Mouse (Mus musculus) stomach, postnatal 0 days (tissue): ENCODE results near the gene Nufip1. TPM values are rescaled to one million over a fixed set of nuclear protein-coding genes. Genes with fewer than 3 reads are reported as not detected.
"Not testable (repeated sequence)": the region's sequence is repeated elsewhere in the genome, so short reads cannot be mapped to it uniquely, and the experiment has no call there.

Experiments used
- ATAC-seq: fragments of 200-750 bp; cut with Nextera tagmentation; 2 replicates; pipeline ENCODE4 v1.8.0; 2017; ENCODE audit not compliant: low FRiP score, low TSS enrichment
- DNase-seq: peaks from one replicate; pipeline ENCODE4 v3.0.0-alpha.2; 2016; ENCODE audit warnings: low spot score
- H3K27ac ChIP-seq: fragments of 300-500 bp; sonication (generic); replicated peaks from 2 replicates; pipeline ENCODE4 v1.5.1; 2014; ENCODE audit warnings: mild to moderate bottlenecking, control low read depth
- H3K27me3 ChIP-seq: fragments of 300-500 bp; sonication (generic); 2 replicates; pipeline ENCODE4 v1.6.1; 2014; ENCODE audit warnings: low read length; ENCODE audit not compliant: control insufficient read depth, insufficient read depth
- H3K36me3 ChIP-seq: fragments of 300-500 bp; sonication (generic); 2 replicates; pipeline ENCODE4 v1.6.1; 2014; ENCODE audit warnings: low read length, mixed read lengths; ENCODE audit not compliant: control insufficient read depth, insufficient read depth
- H3K4me1 ChIP-seq: fragments of 300-500 bp; sonication (generic); replicated peaks from 2 replicates; pipeline ENCODE4 v1.6.1; 2014; ENCODE audit warnings: antibody characterized with exemption; ENCODE audit not compliant: control insufficient read depth, insufficient read depth
- H3K4me2 ChIP-seq: fragments of 300-500 bp; sonication (generic); replicated peaks from 2 replicates; pipeline ENCODE4 v1.6.1; 2014; ENCODE audit warnings: low read depth, mild to moderate bottlenecking, control low read depth, moderate library complexity
- H3K4me3 ChIP-seq: fragments of 300-500 bp; sonication (generic); 2 replicates; pipeline ENCODE4 v1.5.1; 2014; ENCODE audit warnings: low read depth, low read length, control low read depth
- H3K9ac ChIP-seq: fragments of 300-500 bp; sonication (generic); 2 replicates; pipeline ENCODE4 v1.6.1; 2014; ENCODE audit warnings: mild to moderate bottlenecking, low read length, control low read depth, mixed read lengths
- H3K9me3 ChIP-seq: fragments of 300-500 bp; sonication (generic); 2 replicates; pipeline ENCODE4 v1.6.1; 2016; ENCODE audit warnings: low read length; ENCODE audit not compliant: control insufficient read depth
- CTCF ChIP-seq: IDR thresholded peaks from 2 replicates; pipeline ENCODE4 v1.5.1; 2016; ENCODE audit warnings: antibody characterized with exemption, low read depth, mild to moderate bottlenecking, moderate library complexity
- EP300 ChIP-seq: optimal IDR thresholded peaks from 2 replicates; pipeline ENCODE3; 2016; ENCODE audit warnings: antibody characterized with exemption
- WGBS: fragments of 180-500 bp; shearing (Covaris S2); extraction: QIAGEN DNeasy Blood & Tissue Kit; methylation state at CpG from one replicate; pipeline ENCODE4 v1.1.7; 2014; 5-methylcytosine and 5-hydroxymethylcytosine counted together
- polyA plus RNA-seq: library from polyadenylated mRNA; unstranded; fragments of >200 nt; fragmentation: Nextera tagmentation; extraction: Ambion mirVana; gene quantifications from 2 replicates; pipeline ENCODE4 v1.2.1, GENCODE M21; 2015

Gene Nufip1
- polyA plus RNA-seq, 1 experiment from 2014 or later: 7.2 TPM

DNA sequence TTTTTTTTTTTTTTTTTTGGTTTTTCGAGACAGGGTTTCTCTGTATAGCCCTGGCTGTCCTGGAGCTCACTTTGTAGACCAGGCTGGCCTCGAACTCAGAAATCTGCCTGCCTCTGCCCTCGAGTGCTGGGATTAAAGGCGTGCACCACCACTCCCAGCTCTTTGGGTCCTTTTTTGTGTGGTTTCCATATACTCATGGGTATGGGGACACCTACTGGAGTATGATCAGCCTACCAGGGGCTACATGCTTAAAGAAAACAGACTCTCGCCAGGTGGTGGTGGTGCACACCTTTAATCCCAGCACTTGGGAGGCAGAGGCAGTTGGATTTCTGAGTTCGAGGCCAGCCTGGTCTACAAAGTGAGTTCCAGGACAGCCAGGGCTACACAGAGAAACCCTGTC, 49.9 kb downstream of the Nufip1 start:
- not testable (repeated sequence) for H3K9ac ChIP-seq, H3K9me3 ChIP-seq, H3K27me3 ChIP-seq, H3K36me3 ChIP-seq, H3K4me2 ChIP-seq, ATAC-seq, H3K4me3 ChIP-seq, H3K4me1 ChIP-seq, H3K27ac ChIP-seq, DNase-seq
- 91% methylated on average over 6 of the region's 6 CpGs for WGBS
- 0 out of 2 replicates have a peak, but pooled peaks have one; percentile 5 for TF ChIP-seq CTCF

DNA sequence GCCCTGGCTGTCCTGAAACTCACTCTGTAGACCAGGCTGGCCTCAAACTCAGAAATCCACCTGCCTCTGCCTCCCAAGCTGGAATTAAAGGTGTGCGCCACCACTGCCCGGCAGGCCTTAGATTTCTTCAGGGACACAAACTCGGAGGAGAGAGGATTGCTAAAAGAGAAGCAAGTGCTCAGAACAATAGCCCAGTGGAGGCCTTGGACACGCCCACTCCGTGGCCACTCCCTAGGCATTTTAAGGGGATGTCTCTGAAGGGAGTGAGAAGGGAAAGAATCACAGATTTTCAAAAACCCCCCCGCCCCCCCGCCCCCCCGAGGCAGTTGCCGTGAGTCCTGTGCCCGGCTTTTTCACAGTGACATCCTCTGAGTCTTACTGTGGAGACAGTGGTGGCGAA, 53.5 kb downstream of the Nufip1 start:
- no peaks in the 10 kb centered on the region for H3K9me3 ChIP-seq
- no peak overlapping the region for H3K9ac ChIP-seq
- 32% methylated on average over 11 of the region's 11 CpGs for WGBS
- H3K4me2 ChIP-seq: no peak overlapping the region
- no peak for TF ChIP-seq EP300
- no peak for TF ChIP-seq CTCF
- H3K4me1 ChIP-seq: no peaks in the 10 kb centered on the region
- H3K27ac ChIP-seq: no peak overlapping the region
- H3K4me3 ChIP-seq: no peak overlapping the region
- DNase-seq (no peak), ATAC-seq (no peak)
- H3K36me3 ChIP-seq: no peaks in the 10 kb centered on the region
- no peaks in the 10 kb centered on the region for H3K27me3 ChIP-seq

- Histone ChIP-seq H3K9me3 (no peaks in the 10 kb centered on the region), H3K4me3 (peak overlapping the region; percentile 12; the same call in 1 of the 2 replicates), H3K9ac (0 out of 2 replicates have a peak overlapping the region, but pooled peaks have one; percentile 2), H3K27me3 (no peaks in the 10 kb centered on the region), H3K4me2 (peak overlapping the region; percentile 39), H3K4me1 (no peaks in the 10 kb centered on the region), H3K27ac (peak overlapping the region; percentile 24; the same call in 1 of the 2 replicates), H3K36me3 (no peaks in the 10 kb centered on the region)
- TF ChIP-seq CTCF (peak; percentile 8; the same call in 1 of the 2 replicates), EP300 (no peak)
- peak; percentile 65 for DNase-seq
- peak; percentile 85 for ATAC-seq
- 18% methylated on average over 32 of the region's 32 CpGs for WGBS
Observed at GRCm38 (mm10) chr14:76164904-76165755, 54.4 kb downstream of the Nufip1 start.

- no peaks in the 10 kb centered on the region for H3K36me3 ChIP-seq
- no peak overlapping the region for H3K27ac ChIP-seq
- 57% methylated on average over 11 of the region's 11 CpGs for WGBS
- no peak overlapping the region for H3K9ac ChIP-seq
- no peak overlapping the region for H3K4me3 ChIP-seq
- H3K4me1 ChIP-seq: no peaks in the 10 kb centered on the region
- H3K27me3 ChIP-seq: no peaks in the 10 kb centered on the region
- DNase-seq (no peak), ATAC-seq (no peak)
- no peaks in the 10 kb centered on the region for H3K9me3 ChIP-seq
- H3K4me2 ChIP-seq: no peak overlapping the region
- TF ChIP-seq CTCF: no peak
- no peak for TF ChIP-seq EP300
Observed at GRCm38 (mm10) chr14:76169876-76170466, 59.3 kb downstream of the Nufip1 start.

- no peak for DNase-seq
- H3K36me3 ChIP-seq: no peaks in the 10 kb centered on the region
- H3K9ac ChIP-seq: no peak overlapping the region
- H3K4me3 ChIP-seq: no peak overlapping the region
- no peak for TF ChIP-seq CTCF
- no peak for TF ChIP-seq EP300
- no peak for ATAC-seq
- no peaks in the 10 kb centered on the region for H3K4me1 ChIP-seq
- no peak overlapping the region for H3K27ac ChIP-seq
- no peaks in the 10 kb centered on the region for H3K27me3 ChIP-seq
- no peak overlapping the region for H3K4me2 ChIP-seq
- WGBS: 63% methylated on average over 8 of the region's 8 CpGs
- no peaks in the 10 kb centered on the region for H3K9me3 ChIP-seq
Observed at GRCm38 (mm10) chr14:76171285-76171684, 60.6 kb downstream of the Nufip1 start.

DNA sequence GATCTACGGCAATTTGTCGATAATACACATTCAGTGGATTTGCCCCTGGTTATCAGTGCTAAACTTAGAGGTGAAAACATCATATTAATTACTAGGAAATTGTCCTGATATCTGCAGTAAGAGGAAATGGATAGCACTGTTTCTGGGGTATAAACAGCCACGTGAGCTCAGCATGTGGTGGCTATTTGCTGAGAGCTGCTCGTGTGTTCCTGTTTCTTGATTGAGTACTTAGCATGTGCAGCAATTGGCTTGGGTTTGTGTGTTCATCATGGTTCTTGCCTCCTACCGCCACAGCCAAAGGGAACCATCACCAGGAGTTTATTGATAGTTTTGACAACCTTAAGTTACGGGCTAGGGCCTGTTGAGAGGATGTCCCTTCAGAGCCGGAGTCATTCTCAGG, 63.6 kb downstream of the Nufip1 start:
- no peak for TF ChIP-seq CTCF
- no peak for TF ChIP-seq EP300
- ATAC-seq (no peak), DNase-seq (no peak)
- Histone ChIP-seq H3K4me2 (no peak overlapping the region), H3K27me3 (no peaks in the 10 kb centered on the region), H3K4me3 (no peak overlapping the region), H3K9me3 (no peaks in the 10 kb centered on the region), H3K27ac (no peak overlapping the region), H3K4me1 (no peaks in the 10 kb centered on the region), H3K9ac (no peak overlapping the region), H3K36me3 (no peaks in the 10 kb centered on the region)
- WGBS: 90% methylated on average over 7 of the region's 7 CpGs
